Comparison of ENCODE assay signal across 8 mouse cellular contexts in genomic region chr15:56336449-56336848, GRCm38 (mm10).
DNase-seq lines count a peak whose midpoint lies in the region; ATAC-seq and TF ChIP-seq lines count a peak whose summit lies in the region.

No protein-coding gene starts in this region.

- H3K27ac ChIP-seq in embryonic fibroblast, embryonic 13.5 days (ENCODE audit: insufficient read depth, low read length) = no peak overlapping the region
- no peak overlapping the region for H3K27ac ChIP-seq in hindbrain, embryonic 11.5 days (ENCODE audit: low read depth, low read length)
- H3K27ac ChIP-seq in layer of hippocampus, adult 2 months = no peak overlapping the region

- DNase-seq in Muller cell, postnatal 12 days (ENCODE audit: inconsistent ontology term) = peak; percentile 74
- peak; percentile 15 to 25 for DNase-seq in adrenal gland, postnatal 4 days (ENCODE audit: low spot score in 2 of 2)
- DNase-seq in hindbrain, embryonic 11.5 days (ENCODE audit: low spot score) = peak; percentile 79
- peak; percentile 59 to 83 for DNase-seq in layer of hippocampus, adult 2 months (ENCODE audit: low spot score in 2 of 2)
- peak; percentile 76 for DNase-seq in lung, postnatal 14 days
- peak; percentile 67 for DNase-seq in right cerebral cortex, postnatal 25 days

- no peak overlapping the region for H3K9ac ChIP-seq in hindbrain, embryonic 11.5 days (ENCODE audit: low read depth, low read length)

- H3K36me3 ChIP-seq in hindbrain, embryonic 11.5 days (ENCODE audit: control insufficient read depth, insufficient read depth, low read length) = no peaks in the 10 kb centered on the region

- no peak; the same call in 1 of the 2 replicates for ATAC-seq in hindbrain, embryonic 11.5 days (ENCODE audit: low FRiP score)
- no peak for ATAC-seq in monocyte, adult 5-6 weeks (replicated peaks; ENCODE audit: insufficient number of reproducible peaks, low FRiP score, low TSS enrichment, poor library complexity, severe bottlenecking)

- H3K9me3 ChIP-seq in hindbrain, embryonic 11.5 days (ENCODE audit: control insufficient read depth, low read length) = no peaks in the 10 kb centered on the region

- H3K27me3 ChIP-seq in hindbrain, embryonic 11.5 days (ENCODE audit: control insufficient read depth, insufficient read depth, low read length) = no peaks in the 10 kb centered on the region

- H3K4me3 ChIP-seq in embryonic fibroblast, embryonic 13.5 days (ENCODE audit: insufficient read depth, low read length) = no peak overlapping the region
- H3K4me3 ChIP-seq in hindbrain, embryonic 11.5 days (ENCODE audit: low read depth, low read length) = no peak overlapping the region
- no peak overlapping the region for H3K4me3 ChIP-seq in layer of hippocampus, adult 2 months

- TF ChIP-seq CTCF in embryonic fibroblast, embryonic 13.5 days (IDR thresholded peaks at IDR 0.05; ENCODE audit: borderline replicate concordance, insufficient read depth, low read length) = peak; percentile 86
- TF ChIP-seq CTCF in layer of hippocampus, adult 2 months (conservative IDR thresholded peaks at IDR 0.05) = peak; percentile 91

- TF ChIP-seq POLR2A in embryonic fibroblast, embryonic 13.5 days (IDR thresholded peaks at IDR 0.05; ENCODE audit: low read depth, low read length) = no peak

- H3K4me2 ChIP-seq in hindbrain, embryonic 11.5 days (replicated peaks; ENCODE audit: low read depth, low read length) = no peak overlapping the region

- no peaks in the 10 kb centered on the region for H3K4me1 ChIP-seq in embryonic fibroblast, embryonic 13.5 days (ENCODE audit: control insufficient read depth, insufficient read depth, low read length)
- no peaks in the 10 kb centered on the region for H3K4me1 ChIP-seq in hindbrain, embryonic 11.5 days (replicated peaks; ENCODE audit: control insufficient read depth, insufficient read depth, low read length)

- WGBS in hindbrain, embryonic 11.5 days = 49% methylated on average over 5 of the region's 5 CpGs

Comparison
In these comparisons a context has a peak if more than half of its experiments do, and no peak if none do; other contexts are left out.
1. DNase-seq: peak in every context shown above with its lines; median percentile 79 in hindbrain, embryonic 11.5 days; 76 in lung, postnatal 14 days; 74 in Muller cell, postnatal 12 days; 71 in layer of hippocampus, adult 2 months; 67 in right cerebral cortex, postnatal 25 days; 20 in adrenal gland, postnatal 4 days.